Comparison of ENCODE assay signal across 9 mouse cellular contexts in genomic region chr1:51512326-51512725, GRCm38 (mm10).
"Had no signal": no experiment of that assay in that cellular context is flagged by ENCODE, and none has a peak within 500 bp of the region (broad histone marks: within the 10 kb centered on the region; RNA-seq: fewer than 3 reads in every experiment).

No protein-coding gene starts in this region.

- H3K27me3 ChIP-seq: limb, embryonic 13.5 days; liver, embryonic 13.5 days; midbrain, embryonic 12.5 days; neural tube, embryonic 13.5 days; stomach, embryonic 15.5 days had no signal

- H3K4me1 ChIP-seq: neural tube, embryonic 13.5 days had no signal

- H3K4me3 ChIP-seq: limb, embryonic 13.5 days; liver, embryonic 13.5 days; midbrain, embryonic 12.5 days; neural tube, embryonic 13.5 days; stomach, embryonic 15.5 days had no signal

- H3K27ac ChIP-seq: limb, embryonic 13.5 days; liver, embryonic 13.5 days; midbrain, embryonic 12.5 days; neural tube, embryonic 13.5 days; stomach, embryonic 15.5 days had no signal

- H3K36me3 ChIP-seq: limb, embryonic 13.5 days; liver, embryonic 13.5 days; midbrain, embryonic 12.5 days; neural tube, embryonic 13.5 days; stomach, embryonic 15.5 days had no signal

- DNase-seq: left cerebral cortex, postnatal 4 days; liver, embryonic 13.5 days; right cerebral cortex, postnatal 14 days; thymus, adult 18-20 months; thymus, postnatal 14 days had no signal
